Mouse (Mus musculus) right cerebral cortex, adult 18-20 months (tissue): ENCODE measurements around the gene Esd.

ENCODE experiments used
- DNase-seq: peaks from one replicate; pipeline ENCODE4 v3.0.0; 2022; ENCODE audit warnings: mixed read lengths

Gene Esd

GRCm38 (mm10) chr14:74797386-74798062 lies 65.4 kb downstream of the Esd start:
- DNase-seq: no peak

- DNase-seq: no peak
Observed at GRCm38 (mm10) chr14:74798063-74798890, 66.2 kb downstream of the Esd start.
